Mouse (Mus musculus) layer of hippocampus, adult 2 months (tissue): ENCODE data around the gene A730015C16Rik. TPM values are rescaled to one million over a fixed set of nuclear protein-coding genes. Genes with fewer than 3 reads are reported as not detected.

ENCODE experiments used
- DNase-seq, 2 experiments: peaks; one replicate each; pipeline ENCODE4 v3.0.0; 2022; ENCODE audit warnings: low spot score in 2 of 2
- H3K27ac ChIP-seq: fragments of 200-600 bp; 2 replicates; pipeline ENCODE4 v1.8.1; 2022
- H3K4me3 ChIP-seq: fragments of 200-600 bp; 2 replicates; pipeline ENCODE4 v1.8.1; 2022; ENCODE audit warnings: mild to moderate bottlenecking
- CTCF ChIP-seq: fragments of 200-600 bp; conservative IDR thresholded peaks from 2 replicates; pipeline ENCODE4 v1.8.1; 2022; ENCODE audit warnings: antibody characterized with exemption, mild to moderate bottlenecking, moderate library complexity
- total RNA-seq, 2 experiments: library from RNA; stranded (reverse); gene quantifications; 2 replicates each; pipeline ENCODE4 v1.2.3; 2021

The A730015C16Rik gene
- total RNA-seq, 2 experiments from 2014 or later, result not detected

DNA sequence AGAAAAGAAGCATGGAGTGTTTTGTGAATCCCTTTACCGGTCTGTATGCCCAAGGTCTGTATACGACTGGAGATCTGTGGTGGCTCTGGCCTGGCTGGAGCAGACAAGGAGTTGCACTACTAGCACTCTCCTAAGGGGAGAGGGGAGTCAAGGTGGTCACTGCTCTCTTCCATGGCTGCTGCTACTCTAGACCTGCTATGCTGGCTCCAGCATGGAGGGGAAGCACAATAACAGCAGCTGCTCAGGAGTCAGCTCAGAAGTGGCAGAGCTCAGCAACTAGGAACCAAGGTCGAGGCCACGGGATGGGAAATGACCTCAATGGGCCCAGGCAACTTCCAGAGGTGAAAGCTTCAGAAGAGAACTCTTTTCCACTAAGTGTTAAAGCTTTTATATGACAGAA lies 37.3 kb downstream of the A730015C16Rik start:
- DNase-seq, result no peak
- Histone ChIP-seq H3K4me3 (no peak overlapping the region), H3K27ac (no peak overlapping the region)
- no peak for TF ChIP-seq CTCF

DNA sequence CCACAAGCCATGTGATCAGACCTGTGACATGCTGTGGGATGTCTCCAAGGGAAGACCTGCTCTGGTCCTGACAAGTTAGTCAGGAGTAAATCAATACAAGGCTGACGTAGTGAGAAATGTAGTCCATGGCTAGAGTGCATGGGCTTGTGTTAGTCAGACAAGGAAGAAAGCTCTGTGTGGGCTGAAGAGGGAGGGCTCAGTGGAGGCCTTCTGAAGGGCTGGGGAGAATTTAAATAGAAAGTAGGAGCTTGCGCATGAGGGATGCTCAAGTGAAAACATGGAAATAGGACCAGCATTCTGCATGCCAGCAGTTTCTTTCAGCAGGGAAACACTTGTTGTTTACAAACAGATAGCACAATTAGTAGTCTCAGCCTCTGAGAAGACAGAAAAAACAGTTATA lies 44.9 kb downstream of the A730015C16Rik start:
- DNase-seq, result no peak
- no peak for TF ChIP-seq CTCF
- no peak overlapping the region for H3K4me3 ChIP-seq
- H3K27ac ChIP-seq, result no peak overlapping the region

DNA sequence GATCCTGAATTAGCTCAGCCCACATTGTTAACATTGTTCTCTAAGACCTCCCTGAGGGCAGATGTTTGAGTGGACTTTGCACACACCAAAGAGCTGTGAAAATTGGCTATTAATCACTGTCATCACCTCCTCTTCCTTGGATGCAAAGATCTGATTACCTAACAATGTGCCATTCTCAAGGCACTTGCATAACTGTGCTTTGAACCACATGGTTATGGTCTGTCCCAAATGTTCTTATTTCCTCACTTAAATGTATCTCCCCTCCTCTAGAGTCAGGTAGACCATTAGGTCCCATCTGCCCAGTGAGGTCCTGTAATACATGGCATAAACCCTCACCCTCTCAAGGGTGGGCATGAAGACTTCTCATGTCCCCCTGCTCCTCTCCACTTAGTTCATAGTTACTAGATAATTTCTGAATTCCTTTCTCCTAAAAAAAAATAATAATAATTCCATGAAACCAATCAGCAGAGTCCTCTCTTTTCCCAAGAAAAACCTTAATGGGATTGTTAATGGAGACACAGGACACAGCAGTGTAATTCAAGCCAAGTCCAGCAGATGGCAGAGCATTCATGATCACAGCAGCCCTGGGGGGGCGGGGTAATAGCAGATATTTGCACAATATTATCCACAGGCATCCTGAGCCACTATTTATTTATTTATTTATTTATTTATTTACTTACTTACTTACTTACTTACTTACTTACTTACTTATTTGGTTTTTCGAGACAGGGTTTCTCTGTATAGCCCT lies 50.2 kb downstream of the A730015C16Rik start:
- TF ChIP-seq CTCF, result peak; percentile 89
- Histone ChIP-seq H3K27ac (0 out of 2 replicates have a peak overlapping the region, but pooled peaks have one; percentile 8), H3K4me3 (no peak overlapping the region)
- DNase-seq, result peak; percentile 60 to 69

Other genes with a start within 250 kb of the A730015C16Rik start
- gene Cc2d1b, start 228.7 kb downstream of the A730015C16Rik start, total RNA-seq, result 10 to 100 TPM; 33.6 to 35.8 TPM
- gene 3110021N24Rik, start 129.0 kb downstream of the A730015C16Rik start, total RNA-seq, result 1 to 10 TPM in 1 of 2 experiments, under 1 TPM in 1; 0.88 to 1.4 TPM
- gene Zfyve9, start 67.8 kb downstream of the A730015C16Rik start, total RNA-seq, result 10 to 100 TPM; 53.6 to 58.4 TPM
- 10 to 100 TPM; 87.9 to 89.4 TPM for gene Btf3l4, start 15.0 kb downstream of the A730015C16Rik start, total RNA-seq
- gene Txndc12, start 14.0 kb downstream of the A730015C16Rik start, total RNA-seq, result 10 to 100 TPM; 32.3 to 33.8 TPM
- 10 to 100 TPM; 18.1 to 18.9 TPM for gene Kti12, start 834 bp downstream of the A730015C16Rik start, total RNA-seq
- 10 to 100 TPM; 46.2 to 48.3 TPM for gene Rab3b, start 30.4 kb upstream of the A730015C16Rik start, total RNA-seq
- 100 to 1,000 TPM; 121 to 130 TPM for gene Nrd1, start 152.0 kb upstream of the A730015C16Rik start, total RNA-seq